Mouse (Mus musculus) liver, embryonic 14.5 days (tissue): ENCODE measurements around the gene Prokr2. TPM values are rescaled to one million over a fixed set of nuclear protein-coding genes. Genes with fewer than 3 reads are reported as not detected.
"Not testable (repeated sequence)": the region's sequence is repeated elsewhere in the genome, so short reads cannot be mapped to it uniquely, and the experiment has no call there.

ENCODE experiments used
- ATAC-seq: fragments of 200-750 bp; cut with Nextera tagmentation; 2 replicates; pipeline ENCODE4 v1.8.0; 2017; ENCODE audit warnings: moderate number of reproducible peaks, mild to moderate bottlenecking, moderate library complexity; ENCODE audit not compliant: insufficient read depth
- DNase-seq, 3 experiments: peaks; one replicate each; pipeline ENCODE4 v3.0.0-alpha.2; 2012 to 2013; ENCODE audit warnings: low read depth in 3 of 3, low spot score in 3 of 3
- H3K27ac ChIP-seq: fragments of 300-500 bp; sonication (generic); 2 replicates; pipeline ENCODE4 v1.5.1; 2014; ENCODE audit warnings: moderate library complexity, mild to moderate bottlenecking, control low read depth, inconsistent platforms
- H3K27me3 ChIP-seq: fragments of 300-500 bp; sonication (generic); 2 replicates; pipeline ENCODE4 v1.6.1; 2014; ENCODE audit warnings: mild to moderate bottlenecking, low read length, moderate library complexity; ENCODE audit not compliant: control insufficient read depth, insufficient read depth
- H3K36me3 ChIP-seq: fragments of 300-500 bp; sonication (generic); replicated peaks from 2 replicates; pipeline ENCODE4 v1.6.1; 2014; ENCODE audit warnings: low read depth; ENCODE audit not compliant: control insufficient read depth, insufficient read depth
- H3K4me1 ChIP-seq, 2 experiments: fragments of 200-500 bp in 1 of 2; fragments of 300-500 bp in 1 of 2; sonication (generic) in 1 of 2; replicated peaks; 2 replicates each; pipeline ENCODE4 v1.6.1; 2012 to 2014; ENCODE audit warnings: antibody characterized with exemption in 1 of 2, inconsistent platforms in 1 of 2, low read length in 1 of 2; ENCODE audit not compliant: control insufficient read depth in 2 of 2, insufficient read depth in 2 of 2
- H3K4me2 ChIP-seq: fragments of 300-500 bp; sonication (generic); 2 replicates; pipeline ENCODE4 v1.6.1; 2014; ENCODE audit warnings: low read depth, mild to moderate bottlenecking, control low read depth, moderate library complexity
- H3K4me3 ChIP-seq, 2 experiments: fragments of 200-500 bp in 1 of 2; fragments of 300-500 bp in 1 of 2; sonication (generic) in 1 of 2; 2 replicates each; pipeline ENCODE4 v1.5.1; 2012 to 2014; ENCODE audit warnings: low read depth in 2 of 2, low read length in 2 of 2, mild to moderate bottlenecking in 2 of 2, control low read depth in 1 of 2, inconsistent platforms in 1 of 2, moderate library complexity in 1 of 2; ENCODE audit not compliant: insufficient read depth in 1 of 2
- H3K9ac ChIP-seq: fragments of 300-500 bp; sonication (generic); replicated peaks from 2 replicates; pipeline ENCODE4 v1.6.1; 2014; ENCODE audit warnings: mild to moderate bottlenecking, control low read depth, moderate library complexity
- H3K9me3 ChIP-seq: fragments of 300-500 bp; sonication (generic); 2 replicates; pipeline ENCODE4 v1.6.1; 2016; ENCODE audit warnings: low read length, mixed read lengths; ENCODE audit not compliant: control insufficient read depth
- CTCF ChIP-seq: IDR thresholded peaks from 2 replicates; pipeline ENCODE4 v1.5.1; 2016; ENCODE audit warnings: antibody characterized with exemption, low read depth, control low read depth
- EP300 ChIP-seq: IDR thresholded peaks from 2 replicates; pipeline ENCODE4 v1.6.1; 2016; ENCODE audit warnings: antibody characterized with exemption, low read depth
- WGBS: fragments of 180-500 bp; shearing (Covaris S2); extraction: QIAGEN DNeasy Blood & Tissue Kit; methylation state at CpG from one replicate; pipeline ENCODE4 v1.1.7; 2014; ENCODE audit not compliant: insufficient replicate concordance; 5-methylcytosine and 5-hydroxymethylcytosine counted together
- polyA plus RNA-seq, 2 experiments: library from polyadenylated mRNA; depleted of rRNA in 1 of 2; stranded (reverse) in 1 of 2; unstranded in 1 of 2; fragments of >200 nt; fragmentation: Nextera tagmentation in 1 of 2; extraction: Ambion mirVana in 1 of 2; gene quantifications; 2 replicates each; pipeline versions ENCODE4 v1.2.1 to v1.2.3; 2012 to 2014

Prokr2 gene
- polyA plus RNA-seq, 2 experiments = 0.03 to 0.06 TPM

DNA sequence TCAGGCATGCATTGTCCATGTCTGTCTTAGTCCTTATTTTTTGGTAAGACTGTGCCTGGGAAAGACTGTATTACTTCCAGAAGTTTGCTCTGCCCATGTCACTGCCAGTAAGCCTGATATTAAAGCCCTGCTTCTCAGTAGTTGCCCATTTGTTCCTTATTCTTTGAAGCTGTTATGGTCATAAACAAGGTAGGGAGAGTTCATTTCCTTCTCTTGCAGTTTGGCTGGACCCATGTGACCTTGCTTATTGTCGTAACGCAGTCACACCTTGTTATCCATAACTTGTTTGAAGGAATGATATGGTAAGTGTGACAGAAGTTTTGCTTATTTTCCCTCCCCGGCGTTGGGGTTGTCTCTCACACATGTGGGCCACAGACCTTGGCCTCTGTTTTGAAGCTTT lies 87.0 kb downstream of the Prokr2 start:
- H3K36me3 ChIP-seq = peaks cover 3% of the 10 kb centered on the region; the same call in 1 of the 2 replicates
- H3K4me1 ChIP-seq = no peaks in the 10 kb centered on the region; a peak in 1 of 4 replicates
- ATAC-seq (no peak), DNase-seq (no peak)
- WGBS = 91% methylated on average over 4 of the region's 4 CpGs
- TF ChIP-seq CTCF (no peak), EP300 (no peak)
- H3K27ac ChIP-seq = no peak overlapping the region
- H3K9me3 ChIP-seq = no peaks in the 10 kb centered on the region
- no peak overlapping the region for H3K4me3 ChIP-seq
- H3K27me3 ChIP-seq = no peaks in the 10 kb centered on the region
- no peak overlapping the region for H3K4me2 ChIP-seq
- no peak overlapping the region for H3K9ac ChIP-seq

DNA sequence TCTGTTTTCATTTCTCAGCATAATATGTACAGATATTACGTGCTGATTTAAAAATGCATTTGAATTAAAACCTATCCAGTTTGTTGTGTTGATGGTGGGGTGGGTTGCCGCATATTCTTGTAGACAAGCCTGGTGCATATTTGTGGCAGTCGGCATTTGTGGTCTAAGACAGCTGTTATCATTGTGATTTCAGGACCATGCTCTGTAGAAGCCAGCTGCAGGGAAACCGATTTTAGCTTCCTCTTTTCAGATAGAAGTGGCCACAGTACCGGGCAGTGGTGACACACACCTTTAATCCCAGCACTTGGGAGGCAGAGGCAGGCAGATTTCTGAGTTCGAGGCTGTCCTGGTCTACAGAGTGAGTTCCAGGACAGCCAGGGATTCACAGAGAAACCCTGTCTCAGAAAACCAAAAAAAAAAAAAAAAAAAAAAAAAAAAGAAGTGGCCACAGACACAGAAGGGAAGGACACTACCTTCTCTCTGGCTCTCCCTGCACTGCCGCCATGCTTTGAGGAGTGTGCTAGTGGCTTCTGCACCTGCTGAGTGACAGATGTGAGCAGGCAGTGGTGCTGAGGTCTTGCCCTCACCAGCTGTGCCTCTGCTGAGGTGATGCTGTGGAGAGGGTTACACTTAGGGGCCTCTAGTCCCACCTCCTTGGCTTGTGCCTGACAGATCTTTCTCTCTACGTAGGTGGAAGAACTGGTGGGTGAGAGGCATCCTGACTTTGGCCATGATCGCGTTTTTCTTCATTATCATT lies 91.4 kb downstream of the Prokr2 start:
- H3K36me3 ChIP-seq = peaks cover 3% of the 10 kb centered on the region; the same call in 1 of the 2 replicates
- H3K27ac ChIP-seq = no peak overlapping the region
- no peak overlapping the region for H3K9ac ChIP-seq
- H3K4me1 ChIP-seq = peaks cover 0 to 9% of the 10 kb centered on the region in 2 experiments; a peak in 2 of 4 replicates
- no peaks in the 10 kb centered on the region for H3K27me3 ChIP-seq
- no peaks in the 10 kb centered on the region for H3K9me3 ChIP-seq
- ATAC-seq (no peak), DNase-seq (no peak)
- TF ChIP-seq CTCF = no peak
- no peak for TF ChIP-seq EP300
- no peak overlapping the region for H3K4me3 ChIP-seq
- WGBS = 48% methylated on average over 10 of the region's 10 CpGs
- no peak overlapping the region for H3K4me2 ChIP-seq

DNA sequence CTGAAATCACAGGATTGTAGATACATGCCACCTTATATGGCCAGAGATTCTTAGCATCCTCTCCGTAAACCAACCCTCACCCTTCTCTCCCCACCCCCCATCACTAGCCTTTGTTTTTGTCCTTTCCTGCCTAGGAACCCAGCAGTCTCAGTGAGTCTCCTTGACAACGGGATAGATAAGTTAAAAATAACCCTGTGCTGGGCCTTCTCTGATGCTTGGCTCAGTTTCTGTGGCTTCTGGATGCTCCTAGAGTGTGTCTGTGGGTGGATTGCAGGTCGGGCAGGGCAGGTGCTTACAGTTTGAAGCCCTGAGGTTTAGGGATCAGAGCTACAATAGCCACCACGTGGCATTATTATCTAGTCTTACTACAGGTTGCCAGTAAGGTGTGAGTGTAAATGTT lies 93.2 kb downstream of the Prokr2 start:
- no peak for ATAC-seq
- Histone ChIP-seq H3K36me3 (peaks cover 3% of the 10 kb centered on the region; the same call in 1 of the 2 replicates), H3K4me2 (no peak overlapping the region), H3K9ac (no peak overlapping the region), H3K9me3 (no peaks in the 10 kb centered on the region), H3K27me3 (no peaks in the 10 kb centered on the region), H3K4me3 (no peak overlapping the region), H3K27ac (no peak overlapping the region), H3K4me1 (peaks cover 0 to 9% of the 10 kb centered on the region in 2 experiments; a peak in 2 of 4 replicates)
- WGBS = 11% methylated on average over 4 of the region's 4 CpGs
- no peak for DNase-seq
- TF ChIP-seq CTCF (no peak), EP300 (no peak)

DNA sequence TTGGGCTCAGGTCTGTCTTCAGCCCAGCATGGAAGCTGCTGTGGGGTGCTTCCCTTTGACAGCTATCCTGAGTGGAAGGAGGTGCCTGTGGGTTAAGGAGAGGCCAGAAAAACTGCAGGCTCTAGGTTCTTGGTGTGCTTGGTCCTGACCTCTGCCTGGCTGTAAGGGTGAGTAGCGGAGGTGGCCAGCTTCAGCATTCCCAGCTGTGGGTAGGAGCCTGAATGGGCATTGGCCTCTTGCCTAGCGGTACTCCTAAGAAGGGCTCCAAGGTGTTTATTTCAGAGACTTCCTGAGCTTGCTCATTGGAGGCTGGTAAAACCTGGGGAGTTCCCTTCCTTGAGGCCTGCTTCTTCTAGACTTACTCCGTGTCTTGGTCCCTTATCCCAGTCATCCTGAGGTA lies 94.0 kb downstream of the Prokr2 start:
- no peaks in the 10 kb centered on the region for H3K27me3 ChIP-seq
- no peak overlapping the region for H3K9ac ChIP-seq
- peaks cover 3% of the 10 kb centered on the region; the same call in 1 of the 2 replicates for H3K36me3 ChIP-seq
- H3K27ac ChIP-seq = no peak overlapping the region
- ATAC-seq (no peak), DNase-seq (no peak)
- no peaks in the 10 kb centered on the region for H3K9me3 ChIP-seq
- 72% methylated on average over 3 of the region's 3 CpGs for WGBS
- peaks cover 0 to 9% of the 10 kb centered on the region in 2 experiments; a peak in 2 of 4 replicates for H3K4me1 ChIP-seq
- H3K4me2 ChIP-seq = no peak overlapping the region
- no peak overlapping the region for H3K4me3 ChIP-seq
- TF ChIP-seq EP300 (no peak), CTCF (no peak)

DNA sequence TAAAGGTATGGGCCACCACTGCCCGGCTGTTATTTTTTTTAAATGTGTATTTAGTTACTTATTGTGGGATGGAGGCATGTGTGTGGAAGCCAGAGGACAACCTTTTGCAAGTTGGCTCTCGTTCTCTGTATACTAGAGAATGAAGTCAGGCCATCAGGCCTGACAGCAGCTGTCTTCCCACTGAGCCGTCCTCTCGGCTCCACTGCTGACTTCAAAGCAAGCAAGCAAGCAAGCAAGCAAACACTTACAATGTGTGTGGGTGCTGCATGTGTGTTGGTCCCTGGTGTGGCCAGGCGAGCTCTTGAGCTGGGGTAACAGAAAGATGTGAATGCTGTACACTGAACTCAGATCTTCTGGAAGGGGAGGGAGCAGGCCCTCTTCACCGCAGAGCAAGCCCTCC lies 94.4 kb downstream of the Prokr2 start:
- H3K36me3 ChIP-seq = peaks cover 2% of the 10 kb centered on the region; the same call in 1 of the 2 replicates
- 71% methylated on average over 6 of the region's 6 CpGs for WGBS
- DNase-seq = no peak
- peaks cover 0 to 9% of the 10 kb centered on the region in 2 experiments; a peak in 2 of 4 replicates for H3K4me1 ChIP-seq
- ATAC-seq = no peak
- H3K4me3 ChIP-seq = no peak overlapping the region
- no peak overlapping the region for H3K4me2 ChIP-seq
- no peak overlapping the region for H3K27ac ChIP-seq
- no peaks in the 10 kb centered on the region for H3K27me3 ChIP-seq
- H3K9me3 ChIP-seq = no peaks in the 10 kb centered on the region
- no peak overlapping the region for H3K9ac ChIP-seq
- TF ChIP-seq CTCF (no peak), EP300 (no peak)

DNA sequence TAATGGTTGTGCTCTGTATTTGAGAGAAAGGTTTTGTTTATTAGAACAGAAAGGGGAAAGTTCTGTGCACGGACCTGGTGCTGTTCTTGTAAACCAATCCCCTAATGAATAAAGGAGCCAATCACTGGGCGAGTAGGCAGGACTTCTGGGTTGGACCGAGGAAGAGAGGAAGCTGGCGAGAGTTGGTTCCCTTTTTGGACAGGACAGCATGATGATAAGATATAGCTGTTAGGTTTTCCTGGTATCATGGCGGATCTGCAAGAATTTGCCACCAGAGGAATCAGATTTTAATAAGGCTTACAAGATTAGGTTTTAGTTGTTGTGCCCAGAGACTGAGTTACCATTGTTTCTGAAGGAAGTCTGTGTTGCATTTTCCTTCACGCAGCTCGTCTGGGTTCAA lies 96.0 kb downstream of the Prokr2 start:
- not testable (repeated sequence) for H3K4me3 ChIP-seq, H3K4me1 ChIP-seq, DNase-seq, ATAC-seq, H3K9me3 ChIP-seq, H3K27ac ChIP-seq, H3K9ac ChIP-seq, H3K27me3 ChIP-seq, H3K36me3 ChIP-seq, H3K4me2 ChIP-seq
- WGBS = 21% methylated on average over 5 of the region's 7 CpGs
